Mouse (Mus musculus): Measurements from ENCODE around the gene Zfp445. TPM values are rescaled to one million over a fixed set of nuclear protein-coding genes. Genes with fewer than 3 reads are reported as not detected.

Gene Zfp445
- polyA plus RNA-seq, 1 experiment: 9.4 TPM

DNA sequence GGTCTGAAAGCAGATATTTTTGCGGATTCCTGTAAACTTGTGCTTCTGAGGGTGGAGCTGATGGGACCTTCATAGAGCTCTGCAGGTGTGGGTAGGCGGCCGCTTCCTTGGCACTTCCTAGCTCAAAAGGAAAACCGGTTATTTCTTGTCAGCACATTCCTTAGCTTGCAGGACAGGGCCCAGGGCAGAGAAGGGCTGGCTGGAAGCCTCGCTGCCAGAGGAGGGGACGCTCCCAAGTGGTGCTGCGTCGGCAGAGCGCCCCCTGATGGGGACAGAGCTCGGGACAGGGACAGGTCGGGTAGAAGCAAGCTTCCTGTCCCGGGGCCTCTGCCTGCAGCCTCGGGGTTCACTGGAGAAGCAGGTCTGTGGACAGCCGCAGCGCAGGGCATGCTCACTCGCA, 28.1 kb downstream of the Zfp445 start:
- WGBS: 34% methylated on average over 16 of the region's 16 CpGs
- no peak for DNase-seq (ENCODE audit: low read depth, low spot score)

DNA sequence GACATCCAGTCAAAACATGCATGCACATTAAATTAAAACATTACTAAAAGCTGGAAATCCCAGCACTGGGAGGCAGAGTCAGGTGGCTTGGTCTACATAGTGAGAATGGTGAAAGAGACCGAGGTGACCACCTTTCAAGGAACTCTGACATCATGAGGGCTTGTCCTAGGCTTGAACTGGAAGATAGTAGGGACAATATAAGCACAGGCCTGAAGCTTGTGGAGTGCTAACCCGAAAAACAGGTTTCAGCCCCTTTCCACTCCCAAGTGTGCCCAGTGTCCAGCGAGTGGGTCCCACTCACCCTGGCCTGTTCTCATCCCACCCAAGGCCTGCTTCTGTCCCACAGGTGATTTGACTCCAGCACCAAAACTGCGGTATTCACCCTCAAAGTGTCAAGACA, 28.6 kb downstream of the Zfp445 start:
- 52% methylated on average over 4 of the region's 4 CpGs for WGBS
- no peak for DNase-seq (ENCODE audit: low read depth, low spot score)

DNA sequence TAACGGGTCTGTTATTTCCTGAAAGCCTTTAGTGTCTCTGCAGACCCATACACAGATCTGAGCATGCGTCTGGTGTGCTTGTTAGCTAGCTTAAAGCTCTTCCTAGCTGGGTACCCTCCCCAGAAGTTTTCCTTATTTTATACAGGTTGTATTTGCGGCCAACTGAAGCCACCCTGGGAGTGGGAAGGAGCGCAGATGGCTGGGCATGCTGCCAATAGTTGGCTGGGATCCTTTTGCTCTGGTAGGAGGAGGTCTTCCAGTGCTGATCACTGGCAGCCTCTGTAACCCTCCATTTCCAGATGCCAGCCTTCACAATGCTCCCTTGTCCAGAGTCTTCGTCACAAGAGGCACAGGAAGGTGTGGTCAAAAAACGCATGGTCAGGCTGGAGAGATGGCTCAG, 29.0 kb downstream of the Zfp445 start:
- no peak for DNase-seq (ENCODE audit: low read depth, low spot score)
- WGBS: 10% methylated on average over 6 of the region's 6 CpGs

DNA sequence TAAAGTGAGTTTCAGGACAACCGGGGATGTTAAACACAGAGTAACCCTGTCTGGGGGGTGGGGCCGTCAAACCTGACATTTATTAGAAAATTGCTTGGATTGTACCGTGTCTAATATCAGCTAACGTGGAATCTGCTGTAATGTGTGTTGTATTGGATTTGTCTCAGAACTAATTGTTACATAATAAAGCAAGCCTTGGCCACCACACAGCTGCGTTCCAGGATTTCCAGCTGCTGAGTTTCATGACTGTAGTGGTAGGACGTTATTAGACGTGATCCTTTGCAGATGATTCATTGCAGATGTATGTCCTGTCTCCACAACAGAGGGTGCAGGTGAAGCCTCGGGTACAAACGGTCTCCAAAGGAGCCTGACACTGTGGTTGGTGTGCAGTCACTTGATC, 29.7 kb downstream of the Zfp445 start:
- DNase-seq (ENCODE audit: low read depth, low spot score): no peak
- 24% methylated on average over 9 of the region's 9 CpGs for WGBS

DNA sequence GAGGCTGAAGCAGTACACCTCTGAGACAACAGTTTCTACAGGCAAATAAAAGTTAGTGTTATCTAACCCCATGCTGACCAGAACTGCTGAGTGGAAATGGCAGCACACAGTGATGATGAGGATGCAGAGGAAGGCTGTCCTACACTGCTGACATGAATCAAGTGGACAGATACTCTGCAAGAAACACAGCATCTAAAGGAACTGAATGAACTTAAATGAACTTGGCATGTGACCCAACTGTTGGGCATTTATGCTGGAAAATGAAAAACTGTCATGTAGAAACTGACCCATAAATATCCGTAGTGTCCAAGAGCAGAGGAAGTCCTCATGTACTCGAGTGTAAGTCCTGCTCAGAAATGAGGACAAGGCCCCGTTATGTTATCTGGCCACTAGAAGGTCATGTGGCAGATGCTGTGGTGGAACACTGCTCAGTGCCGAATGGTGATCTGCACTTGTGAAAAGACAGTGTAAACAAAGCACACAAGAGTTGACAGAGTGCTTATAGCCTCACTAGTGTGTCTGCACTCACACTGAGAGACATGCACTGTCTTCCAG, 35.9 kb downstream of the Zfp445 start:
- WGBS: 70% methylated on average over 4 of the region's 4 CpGs
- DNase-seq (ENCODE audit: low read depth, low spot score): no peak

DNA sequence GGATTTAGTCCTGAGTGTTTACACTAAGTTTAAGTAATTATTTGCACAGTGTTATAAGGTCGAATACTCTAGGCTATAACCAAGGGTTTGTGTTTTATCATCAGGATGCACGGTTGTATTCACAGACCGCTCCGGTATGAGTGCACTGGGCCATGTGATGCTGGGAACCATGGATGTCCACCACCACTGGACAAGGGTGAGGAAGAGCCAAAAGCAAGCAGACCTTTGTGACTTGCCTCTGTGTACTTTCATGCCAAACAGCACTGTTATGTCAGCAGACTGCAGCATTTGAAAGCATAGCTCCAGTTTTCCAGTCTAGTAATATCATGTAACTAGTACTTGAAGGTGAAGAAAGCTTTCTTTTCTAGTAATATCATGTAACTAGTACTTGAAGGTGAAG, 39.1 kb downstream of the Zfp445 start:
- WGBS: 52% methylated on average over 4 of the region's 4 CpGs
- DNase-seq (ENCODE audit: low read depth, low spot score): no peak

DNA sequence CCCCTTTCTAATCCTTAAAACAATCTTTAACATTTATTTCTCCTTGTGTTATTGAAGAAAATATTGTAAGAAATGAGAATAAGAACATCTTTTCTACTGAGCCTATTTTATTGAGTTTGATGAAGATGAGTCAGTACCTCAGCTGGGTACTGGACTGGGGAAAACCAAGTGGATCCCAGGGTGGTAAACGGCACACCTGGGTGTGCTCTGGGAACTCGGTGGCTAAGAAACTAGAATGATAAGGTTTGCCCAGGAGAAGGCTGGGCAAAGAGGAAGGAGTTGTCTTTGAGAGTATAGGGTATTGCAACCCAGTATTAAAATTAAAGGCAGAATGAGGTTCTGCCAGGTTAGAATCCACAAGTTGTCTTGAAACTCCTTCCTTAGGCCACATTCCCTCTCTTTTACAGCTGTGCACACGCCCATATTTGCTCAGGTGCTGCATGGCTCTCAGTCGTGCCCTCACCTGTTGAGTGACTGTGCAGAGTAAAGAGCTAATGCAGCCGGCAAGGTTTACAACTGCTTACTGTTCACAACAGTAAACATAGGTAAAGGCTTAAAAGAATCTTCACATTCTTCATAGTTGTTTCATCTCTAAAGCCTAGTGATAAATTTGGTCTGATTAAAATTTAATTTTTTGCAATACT, 42.3 kb downstream of the Zfp445 start:
- DNase-seq (ENCODE audit: low read depth, low spot score): peak; percentile 67
- 28% methylated on average over 5 of the region's 5 CpGs for WGBS

DNA sequence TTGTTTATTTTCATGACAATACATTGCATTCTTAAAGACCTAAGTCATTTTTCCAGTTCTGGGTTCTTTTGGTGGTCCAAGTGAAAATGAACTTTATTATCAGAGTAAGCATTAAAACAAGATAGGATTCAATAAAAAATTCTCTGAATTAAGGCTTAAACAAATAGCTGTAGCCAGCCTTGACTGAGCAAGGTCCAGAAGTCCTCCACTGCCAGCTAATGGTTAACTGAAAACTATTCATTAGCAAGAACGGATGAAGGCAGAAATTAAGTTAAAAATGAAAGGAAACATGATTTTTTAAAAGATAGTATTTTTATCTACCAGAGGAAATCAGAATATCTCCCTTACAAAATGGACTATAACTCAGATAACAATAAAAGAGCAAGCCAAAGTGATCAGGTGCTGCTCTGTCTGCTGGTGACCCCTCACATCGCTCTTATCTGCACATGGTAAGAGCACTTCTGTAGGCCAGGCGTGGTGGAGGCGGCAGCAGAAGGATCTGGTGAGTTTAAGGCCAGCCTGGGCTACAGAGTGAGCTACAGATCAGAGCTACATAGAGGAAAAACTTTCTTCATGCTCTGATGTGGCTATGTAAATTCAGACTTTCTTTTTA, 50.5 kb downstream of the Zfp445 start:
- DNase-seq (ENCODE audit: low read depth, low spot score): no peak

DNA sequence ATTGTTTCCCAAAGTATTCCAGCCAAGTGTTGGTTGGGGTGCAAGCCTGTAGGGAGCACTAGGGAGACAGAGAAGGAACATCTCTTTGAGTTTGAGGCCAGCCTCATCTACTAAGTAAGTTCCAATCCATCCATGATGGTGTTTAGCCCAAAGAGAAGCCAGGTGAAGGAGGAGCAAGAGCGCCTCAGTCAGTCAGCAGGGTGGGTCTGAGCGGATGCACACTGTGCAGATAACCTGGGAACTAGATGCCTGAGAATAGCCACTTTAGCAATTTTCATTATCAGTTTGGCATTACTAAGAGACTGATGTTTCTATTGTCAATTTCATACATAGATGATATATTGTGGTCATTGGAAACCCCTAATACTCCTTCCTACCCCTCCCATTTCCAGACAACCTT, 51.0 kb downstream of the Zfp445 start:
- WGBS: 93% methylated on average over 2 of the region's 2 CpGs
- DNase-seq (ENCODE audit: low read depth, low spot score): no peak

More for the DNA sequence above, 50.5 kb downstream of the Zfp445 start:
- WGBS: 50% methylated on average over 4 of the region's 4 CpGs

DNA sequence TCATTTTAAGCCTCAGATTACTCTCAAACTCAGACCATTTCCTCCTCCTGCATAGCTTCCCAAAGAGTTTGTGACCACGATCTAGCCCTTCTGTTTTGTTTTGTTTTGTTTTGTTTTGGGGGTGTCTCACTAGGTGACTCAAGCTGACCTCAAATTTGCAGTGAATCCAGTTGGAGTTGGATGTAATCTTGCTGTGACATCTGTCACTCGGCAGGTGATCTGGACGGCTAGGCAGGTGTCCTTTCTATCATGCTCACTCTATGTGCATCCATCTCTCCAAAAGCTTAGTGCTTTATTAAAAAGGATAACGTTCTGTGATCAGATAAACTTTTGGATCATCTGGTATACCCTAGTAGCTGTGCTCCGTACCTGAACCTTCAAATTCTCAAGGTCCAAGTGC, 53.4 kb downstream of the Zfp445 start:
- DNase-seq (ENCODE audit: low read depth, low spot score): no peak
- WGBS: 90% methylated on average over 5 of the region's 5 CpGs

DNA sequence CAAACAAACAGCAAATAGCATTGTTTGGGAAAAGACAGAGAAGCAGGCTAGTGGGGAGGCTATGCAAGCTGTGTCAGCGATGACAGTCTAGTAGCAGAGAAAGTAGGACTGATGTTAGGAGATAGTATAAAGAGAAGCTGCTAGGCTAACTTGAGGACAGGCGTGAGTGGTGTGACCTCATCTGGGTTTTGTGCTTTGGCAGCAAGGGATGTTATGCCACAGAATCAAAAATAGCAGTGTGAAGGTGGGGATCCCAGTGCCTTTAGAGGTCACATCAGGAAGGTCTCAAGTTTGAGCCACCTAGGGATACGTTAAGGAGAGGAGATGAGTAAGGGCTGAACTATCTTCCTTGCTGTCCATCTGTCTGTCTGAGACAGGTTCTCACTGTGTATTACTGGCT, 55.6 kb downstream of the Zfp445 start:
- DNase-seq (ENCODE audit: low read depth, low spot score): no peak
- 91% methylated on average over 3 of the region's 3 CpGs for WGBS

DNA sequence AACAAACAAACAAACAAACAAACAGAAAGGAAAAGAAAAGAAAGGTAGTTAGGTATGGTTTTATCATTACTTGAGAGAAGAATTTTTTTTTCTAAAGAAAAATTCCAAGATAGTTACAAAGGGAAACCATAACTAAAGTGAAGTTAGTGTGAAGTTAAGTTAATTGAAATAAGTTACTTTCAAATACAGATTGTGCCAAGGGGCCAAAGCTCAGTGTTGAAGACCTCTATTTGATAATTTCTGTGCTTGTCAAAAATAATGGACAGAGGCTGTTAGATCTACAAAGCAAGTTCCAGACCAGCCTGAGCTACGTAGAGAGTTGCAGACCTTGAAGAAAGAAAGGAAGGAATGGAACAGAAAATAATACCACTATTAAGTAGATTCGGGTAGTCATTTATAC, 58.6 kb downstream of the Zfp445 start:
- WGBS: 92% methylated on average over 2 of the region's 2 CpGs
- no peak for DNase-seq (ENCODE audit: low read depth, low spot score)

DNA sequence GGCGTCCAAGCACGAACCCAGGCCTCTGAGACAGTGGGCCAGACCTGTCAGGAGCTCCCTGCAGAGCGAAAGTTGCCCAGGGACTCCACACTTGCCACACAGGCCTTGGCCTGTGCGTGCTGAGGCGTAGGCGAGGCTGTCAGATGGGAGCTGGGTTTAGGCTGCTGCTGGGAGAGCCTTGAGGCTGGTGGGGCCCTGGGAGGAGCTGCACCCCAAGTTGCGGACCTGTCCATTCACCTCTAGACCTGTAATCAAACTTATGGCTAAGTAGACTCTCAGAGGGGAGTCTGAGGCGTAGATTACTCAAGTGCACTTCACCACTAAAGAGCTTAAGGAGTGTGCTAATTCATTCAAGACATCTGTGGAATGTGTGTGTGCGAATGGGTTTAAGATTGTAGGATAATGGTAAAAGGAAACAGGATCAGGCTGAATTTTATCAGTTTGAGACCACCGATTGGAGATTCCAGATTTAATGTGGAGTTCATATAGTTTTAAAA, 59.9 kb downstream of the Zfp445 start:
- WGBS: 10% methylated on average over 10 of the region's 10 CpGs
- peak; percentile 13 for DNase-seq (ENCODE audit: low read depth, low spot score)

DNA sequence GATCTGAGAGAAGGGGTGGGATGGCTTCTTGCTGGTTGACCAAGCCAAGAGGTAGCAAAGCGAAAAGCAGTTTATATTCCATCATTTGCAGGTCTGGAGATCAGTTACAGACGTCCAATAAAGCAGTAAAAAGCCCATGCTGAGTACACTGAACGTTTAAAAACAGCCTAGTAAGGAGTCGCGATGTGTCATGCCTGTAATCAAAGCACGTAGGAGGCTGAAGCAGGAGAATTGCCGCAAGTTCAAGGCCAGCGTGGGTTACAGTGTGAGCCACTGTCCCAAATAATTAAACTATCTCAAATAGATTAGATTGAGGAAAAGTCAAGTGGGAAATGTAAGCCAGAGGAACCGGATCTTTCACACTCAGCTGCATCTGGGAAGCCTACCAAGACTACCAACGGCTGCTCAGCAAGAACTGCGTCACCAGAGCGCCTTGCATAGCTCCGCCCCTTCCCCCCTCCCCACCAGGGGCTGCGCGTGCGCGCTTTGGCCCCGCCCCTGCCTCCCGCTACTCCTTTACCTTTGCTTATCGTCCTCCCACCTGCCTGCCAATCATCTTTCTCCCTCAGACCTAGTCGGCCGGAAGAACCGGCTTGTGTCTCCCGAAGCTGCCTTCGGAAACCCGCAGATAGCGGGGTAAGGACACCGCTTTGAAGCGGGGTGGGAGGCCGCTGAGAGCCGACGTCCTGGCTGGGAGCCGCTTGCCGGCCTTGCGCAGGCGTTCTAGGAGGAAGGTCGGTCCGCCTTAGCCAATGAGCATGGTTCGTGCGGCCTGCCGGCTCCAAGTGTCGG, 60.6 kb downstream of the Zfp445 start, which contains the start of gene Tcaim:
Tcaim (plus strand) TSS at position 487 of the 792 bp plus-strand sequence.
- 3% methylated on average over 42 of the region's 42 CpGs for WGBS
- peak; percentile 68 for DNase-seq (ENCODE audit: low read depth, low spot score)

Other genes starting within 250 kb of the Zfp445 start
- gene Topaz1, start 118.7 kb downstream of the Zfp445 start, polyA plus RNA-seq (2012; rRNA removed): not detected in 2 replicates
- 2.0 and 2.2 TPM in 2 replicates for gene Tcaim, start 60.5 kb downstream of the Zfp445 start, polyA plus RNA-seq (2012; rRNA removed)
- gene Gm35549, start 22.0 kb downstream of the Zfp445 start, polyA plus RNA-seq (2012; rRNA removed): not detected in 2 replicates
- gene Zkscan7, start 19.7 kb upstream of the Zfp445 start, polyA plus RNA-seq (2012; rRNA removed): 1.7 and 3.0 TPM in 2 replicates
- gene Zfp105, start 57.1 kb upstream of the Zfp445 start, polyA plus RNA-seq (2012; rRNA removed): 0.40 and 0.52 TPM in 2 replicates
- 2.5 and 3.4 TPM in 2 replicates for gene 1110059G10Rik, start 85.0 kb upstream of the Zfp445 start, polyA plus RNA-seq (2012; rRNA removed)
- 4.5 and 13.9 TPM in 2 replicates for gene Kif15, start 85.0 kb upstream of the Zfp445 start, polyA plus RNA-seq (2012; rRNA removed)
- gene Tmem42, start 155.3 kb upstream of the Zfp445 start, polyA plus RNA-seq (2012; rRNA removed): 7.7 and 8.5 TPM in 2 replicates
- 0.04 and 0.05 TPM in 2 replicates for gene Tgm4, start 168.7 kb upstream of the Zfp445 start, polyA plus RNA-seq (2012; rRNA removed)
- 89.6 and 152 TPM in 2 replicates for gene Zdhhc3, start 247.2 kb upstream of the Zfp445 start, polyA plus RNA-seq (2012; rRNA removed)
- gene Exosc7, start 247.2 kb upstream of the Zfp445 start, polyA plus RNA-seq (2012; rRNA removed): 28.9 and 33.2 TPM in 2 replicates

Data from large intestine, adult 2 months (tissue).